Mouse (Mus musculus): ENCODE measurements around the gene Cdx2. TPM values are rescaled to one million over a fixed set of nuclear protein-coding genes. Genes with fewer than 3 reads are reported as not detected.

The Cdx2 gene
- polyA plus RNA-seq, 1 experiment from 2014 or later = not detected

DNA sequence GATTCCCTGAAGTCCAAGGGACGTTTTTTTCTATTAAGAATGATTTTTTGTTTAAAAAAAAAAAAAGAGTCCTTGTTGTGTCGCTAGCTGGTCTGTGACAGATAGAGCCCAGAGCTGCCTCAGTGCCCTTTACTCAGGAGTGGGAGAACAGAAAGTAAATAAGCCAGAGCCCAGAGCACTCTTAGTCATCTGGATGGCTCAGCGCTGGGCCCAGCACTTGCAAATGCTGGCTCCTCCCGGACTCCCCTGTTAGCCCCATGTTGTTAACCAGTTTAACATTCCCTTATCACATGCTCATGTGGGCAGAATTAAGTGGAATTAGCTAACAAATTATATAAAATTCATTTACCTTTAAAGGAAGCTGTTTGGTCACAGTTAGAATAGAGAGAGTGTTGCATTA is 43.1 kb downstream of the Cdx2 start:
- H3K27ac ChIP-seq (ENCODE audit: low read length) = no peak overlapping the region
- 31% methylated on average over 4 of the region's 4 CpGs for WGBS
- peaks cover 70% of the 10 kb centered on the region for H3K27me3 ChIP-seq (ENCODE audit: insufficient read depth, low read length)
- ATAC-seq (ENCODE audit: low FRiP score, low TSS enrichment) = no peak
- H3K4me2 ChIP-seq (replicated peaks; ENCODE audit: low read depth, low read length) = no peak overlapping the region
- no peak overlapping the region for H3K9ac ChIP-seq (replicated peaks; ENCODE audit: low read length)
- no peaks in the 10 kb centered on the region for H3K9me3 ChIP-seq (ENCODE audit: low read length)
- no peaks in the 10 kb centered on the region for H3K4me1 ChIP-seq (ENCODE audit: insufficient read depth, low read length)
- no peaks in the 10 kb centered on the region for H3K36me3 ChIP-seq (ENCODE audit: insufficient read depth, low read length)
- no peak overlapping the region for H3K4me3 ChIP-seq (ENCODE audit: low read length)

DNA sequence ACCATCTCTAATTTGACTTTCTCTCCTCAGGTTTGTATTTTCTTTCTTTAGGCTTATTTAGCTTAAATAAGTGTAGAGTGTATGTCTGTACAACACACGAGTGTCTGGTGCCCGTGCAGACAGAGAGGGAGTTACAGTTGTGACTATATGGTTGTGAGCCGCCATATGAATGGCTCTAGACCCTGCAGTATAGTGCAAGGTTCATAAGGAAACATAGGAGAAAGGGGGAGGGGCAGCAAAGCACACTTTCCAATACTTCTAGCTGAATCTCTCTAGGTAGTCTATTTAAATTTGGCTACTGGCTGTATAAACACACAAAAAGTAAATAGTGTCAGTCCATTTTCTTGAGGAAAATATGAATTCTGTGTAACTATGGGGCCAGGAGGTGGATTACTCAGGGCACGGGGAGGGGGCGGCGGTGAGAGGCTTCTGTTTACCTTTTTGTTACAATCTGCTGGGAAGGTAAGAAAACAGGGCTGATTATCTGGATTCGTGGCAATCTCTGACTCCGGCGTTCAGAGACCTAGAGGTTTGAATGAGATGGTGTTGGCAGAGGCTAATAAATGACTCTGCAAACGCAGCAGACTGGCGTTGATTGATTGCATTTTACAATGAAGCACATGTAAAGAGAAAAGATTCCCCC is 45.0 kb downstream of the Cdx2 start:
- Histone ChIP-seq H3K27ac (ENCODE audit: low read length) (no peak overlapping the region), H3K4me1 (ENCODE audit: insufficient read depth, low read length) (no peaks in the 10 kb centered on the region), H3K9me3 (ENCODE audit: low read length) (no peaks in the 10 kb centered on the region), H3K27me3 (ENCODE audit: insufficient read depth, low read length) (peaks cover 51% of the 10 kb centered on the region), H3K9ac (replicated peaks; ENCODE audit: low read length) (no peak overlapping the region), H3K36me3 (ENCODE audit: insufficient read depth, low read length) (no peaks in the 10 kb centered on the region), H3K4me3 (ENCODE audit: low read length) (no peak overlapping the region), H3K4me2 (replicated peaks; ENCODE audit: low read depth, low read length) (no peak overlapping the region)
- WGBS = 43% methylated on average over 11 of the region's 11 CpGs
- no peak for ATAC-seq (ENCODE audit: low FRiP score, low TSS enrichment)

DNA sequence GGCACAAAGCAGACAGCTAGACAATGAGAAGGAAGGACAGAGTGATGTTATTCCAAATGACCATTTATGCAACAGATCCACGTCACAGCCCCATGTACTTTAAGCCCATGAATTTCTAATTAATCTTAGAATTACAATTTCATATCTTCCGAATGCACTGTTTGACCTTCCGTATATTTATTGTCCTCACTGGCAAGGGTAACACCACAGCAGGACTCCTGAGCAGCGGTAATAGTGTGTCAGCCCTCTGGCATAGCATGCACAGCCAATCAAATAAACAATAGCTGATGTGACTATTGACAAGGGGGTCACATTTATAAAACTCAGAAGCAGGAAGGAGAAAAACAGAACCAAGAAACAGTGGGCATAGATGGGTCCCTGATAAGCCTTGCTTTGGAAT is 46.3 kb downstream of the Cdx2 start:
- Histone ChIP-seq H3K4me2 (replicated peaks; ENCODE audit: low read depth, low read length) (no peak overlapping the region), H3K9me3 (ENCODE audit: low read length) (no peaks in the 10 kb centered on the region), H3K27me3 (ENCODE audit: insufficient read depth, low read length) (peaks cover 39% of the 10 kb centered on the region), H3K9ac (replicated peaks; ENCODE audit: low read length) (no peak overlapping the region), H3K36me3 (ENCODE audit: insufficient read depth, low read length) (no peaks in the 10 kb centered on the region), H3K4me3 (ENCODE audit: low read length) (no peak overlapping the region), H3K4me1 (ENCODE audit: insufficient read depth, low read length) (no peaks in the 10 kb centered on the region), H3K27ac (ENCODE audit: low read length) (no peak overlapping the region)
- 76% methylated on average over 4 of the region's 4 CpGs for WGBS
- no peak for ATAC-seq (ENCODE audit: low FRiP score, low TSS enrichment)

DNA sequence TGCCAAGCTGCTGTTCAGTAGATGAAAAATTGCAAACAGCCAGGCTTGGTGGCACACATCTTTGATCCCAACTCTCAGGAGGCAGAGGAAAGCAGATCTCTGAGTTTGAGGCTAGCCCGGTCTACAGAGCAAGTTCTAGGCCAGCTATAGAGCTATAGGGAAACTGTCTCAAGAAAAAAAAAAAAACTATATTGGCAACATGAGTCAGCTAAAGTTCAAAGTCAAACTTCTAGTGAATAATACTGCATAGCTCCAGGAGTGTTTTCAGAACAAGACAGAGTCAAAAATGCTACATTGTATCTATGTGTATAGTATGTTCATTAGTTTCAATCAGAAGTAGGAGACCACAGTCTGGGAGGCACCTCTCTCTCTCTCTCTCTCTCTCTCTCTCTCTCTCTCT is 46.9 kb downstream of the Cdx2 start:
- Histone ChIP-seq H3K27me3 (ENCODE audit: insufficient read depth, low read length) (peaks cover 33% of the 10 kb centered on the region), H3K4me1 (ENCODE audit: insufficient read depth, low read length) (no peaks in the 10 kb centered on the region), H3K9me3 (ENCODE audit: low read length) (no peaks in the 10 kb centered on the region), H3K9ac (replicated peaks; ENCODE audit: low read length) (no peak overlapping the region), H3K27ac (ENCODE audit: low read length) (no peak overlapping the region), H3K4me2 (replicated peaks; ENCODE audit: low read depth, low read length) (no peak overlapping the region), H3K36me3 (ENCODE audit: insufficient read depth, low read length) (no peaks in the 10 kb centered on the region), H3K4me3 (ENCODE audit: low read length) (no peak overlapping the region)
- 83% methylated on average over 1 of the region's 1 CpGs for WGBS
- no peak for ATAC-seq (ENCODE audit: low FRiP score, low TSS enrichment)

Small RNAs within 50 kb of the gene (microRNA-seq; reads per million reads assigned to microRNA genes)
- not detected for gene Mir7k

Other genes starting within 250 kb of the Cdx2 start
- 16.0 and 17.9 TPM in 2 replicates for gene Lnx2, start 230.7 kb downstream of the Cdx2 start, polyA plus RNA-seq (2015; fragmentation: Nextera tagmentation; extraction: Ambion mirVana)
- gene Polr1d, start 230.2 kb downstream of the Cdx2 start, polyA plus RNA-seq (2015; fragmentation: Nextera tagmentation; extraction: Ambion mirVana) = 137 and 142 TPM in 2 replicates
- not detected in 2 replicates for gene Gsx1, start 118.6 kb downstream of the Cdx2 start, polyA plus RNA-seq (2015; fragmentation: Nextera tagmentation; extraction: Ambion mirVana)
- gene Pdx1, start 37.3 kb downstream of the Cdx2 start, polyA plus RNA-seq (2015; fragmentation: Nextera tagmentation; extraction: Ambion mirVana) = not detected in 2 replicates
- gene Urad, start 15.2 kb upstream of the Cdx2 start, polyA plus RNA-seq (2015; fragmentation: Nextera tagmentation; extraction: Ambion mirVana) = not detected in 2 replicates
- gene Flt3, start 93.2 kb upstream of the Cdx2 start, polyA plus RNA-seq (2015; fragmentation: Nextera tagmentation; extraction: Ambion mirVana) = 0.06 and 0.24 TPM in 2 replicates
- 61.2 and 72.9 TPM in 2 replicates for gene Pan3, start 122.9 kb upstream of the Cdx2 start, polyA plus RNA-seq (2015; fragmentation: Nextera tagmentation; extraction: Ambion mirVana)

Measured in kidney, embryonic 16.5 days (tissue).